Mouse (Mus musculus): Measurements from ENCODE around the gene Olfr1105.

The Olfr1105 gene

GRCm38 (mm10) chr2:87036431-87036830 is at the start of gene Olfr1105:
TSS of gene Olfr1105 (minus strand) at chr2:87036531.
- no peak for DNase-seq (ENCODE audit: low spot score in 2 of 2)

- no peak for DNase-seq (ENCODE audit: low spot score in 2 of 2)
Observed at GRCm38 (mm10) chr2:87075717-87076116, 39.4 kb upstream of the Olfr1105 start, which contains the start of gene Olfr1107. TSS of gene Olfr1107 (minus strand) at chr2:87075817.

- no peak for DNase-seq (ENCODE audit: low spot score in 2 of 2)
Observed at GRCm38 (mm10) chr2:87052173-87052572, 15.8 kb upstream of the Olfr1105 start, which contains the start of gene Olfr1106. TSS of gene Olfr1106 (minus strand) at chr2:87052273.

GRCm38 (mm10) chr2:87026980-87027379 is 9.4 kb downstream of the Olfr1105 start, which contains the start of gene Olfr1104:
TSS of gene Olfr1104 (minus strand) at chr2:87027080.
- DNase-seq (ENCODE audit: low spot score in 2 of 2): no peak

- no peak for DNase-seq (ENCODE audit: low spot score in 2 of 2)
Observed at GRCm38 (mm10) chr2:86998098-86998497, 38.2 kb downstream of the Olfr1105 start, which contains the start of gene Olfr1102. TSS of gene Olfr1102 (plus strand) at chr2:86998398.

GRCm38 (mm10) chr2:86991121-86991520 is 45.2 kb downstream of the Olfr1105 start, which contains the start of gene Olfr1101:
TSS of gene Olfr1101 (minus strand) at chr2:86991221.
- no peak for DNase-seq (ENCODE audit: low spot score in 2 of 2)

Data from natural killer cell, adult 2 months (primary cell).